Mouse (Mus musculus) natural killer cell, adult 2 months (primary cell): ENCODE measurements around the gene Vmn1r189.
"Not testable (repeated sequence)": the region's sequence is repeated elsewhere in the genome, so short reads cannot be mapped to it uniquely, and the experiment has no call there.

Experiments
- DNase-seq, 2 experiments: peaks; one replicate each; pipeline ENCODE4 v3.0.0; 2022; ENCODE audit warnings: low spot score in 2 of 2

Vmn1r189 gene

DNA sequence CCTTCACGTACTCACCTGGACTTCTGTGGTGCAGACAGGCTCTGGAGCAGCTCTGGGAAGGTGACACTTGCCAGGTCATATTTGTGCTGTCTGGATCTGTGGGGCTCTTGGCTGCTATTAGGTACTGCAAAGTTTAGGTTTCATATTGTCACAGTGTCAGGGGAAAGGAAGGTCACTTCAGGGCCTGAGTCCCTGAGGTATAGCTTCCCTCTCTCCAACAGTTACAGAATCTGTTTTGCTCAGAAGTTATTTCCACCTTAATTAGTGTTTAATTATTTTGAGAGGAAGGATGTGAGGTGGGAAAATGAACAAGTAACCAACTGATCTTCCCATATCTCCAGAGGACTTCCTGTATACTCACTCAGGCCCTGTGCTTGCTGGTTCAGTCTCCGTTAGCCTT is at the start of gene Vmn1r189:
Gene Vmn1r189, minus strand, starts transcription at position 101 of the 400 bp plus-strand sequence.
- not testable (repeated sequence) for DNase-seq

DNA sequence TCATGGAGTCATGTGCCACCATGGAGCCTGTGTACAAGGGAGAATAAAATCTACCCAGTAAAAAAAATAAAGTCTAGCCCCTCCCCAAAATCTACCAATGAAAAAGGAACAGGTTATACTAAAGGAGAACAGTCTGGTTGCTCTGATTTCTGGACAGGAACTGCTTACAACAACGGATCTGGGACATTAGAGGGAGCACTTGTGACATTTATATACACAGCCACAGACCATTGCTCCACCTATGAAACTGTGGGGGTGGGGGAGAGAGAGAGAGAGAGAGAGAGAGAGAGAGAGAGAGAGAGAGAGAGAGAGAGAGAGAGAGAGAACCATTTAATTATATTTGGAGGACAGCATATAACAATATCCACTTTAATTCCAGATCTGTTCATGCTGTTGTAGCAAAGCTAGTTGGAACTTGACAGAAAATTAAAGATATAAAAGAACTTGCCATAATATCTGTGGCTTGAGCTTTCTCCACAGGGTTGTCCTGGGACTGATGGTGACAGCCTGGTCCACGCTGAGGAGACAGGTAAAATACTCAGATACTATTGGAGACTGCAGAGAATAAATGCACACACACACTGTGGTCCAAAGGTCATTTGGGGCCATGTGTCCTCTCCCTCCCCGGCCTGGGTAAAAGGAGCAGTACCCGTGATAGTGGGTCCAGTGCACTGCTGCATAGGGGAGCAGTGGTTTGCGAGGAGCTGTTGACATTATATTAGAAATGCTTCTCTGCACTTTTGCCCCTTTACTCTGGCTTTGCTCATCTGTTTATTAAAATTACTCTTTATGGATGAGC is 31.1 kb upstream of the Vmn1r189 start:
- DNase-seq: not testable (repeated sequence)

DNA sequence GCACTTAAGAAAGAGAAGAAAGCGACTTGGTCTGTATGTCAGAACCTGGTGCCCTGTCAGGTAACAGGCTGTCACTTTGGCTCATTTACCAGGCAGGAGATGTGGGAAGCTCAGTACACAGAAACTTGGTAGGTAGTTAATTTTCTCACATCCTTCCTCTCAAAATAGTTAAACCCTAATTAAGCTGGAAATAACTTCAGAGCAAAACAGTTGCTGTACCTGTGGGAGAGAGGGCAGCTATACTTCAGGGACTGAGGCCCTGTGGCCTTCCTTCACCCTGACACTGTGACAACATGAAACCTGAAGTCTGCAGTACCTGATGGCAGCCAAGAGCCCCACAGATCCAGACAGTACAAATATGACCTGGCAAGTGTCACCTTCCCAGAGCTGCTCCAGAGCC is 21.5 kb downstream of the Vmn1r189 start, which contains the start of gene Vmn1r188:
Gene Vmn1r188, plus strand, starts transcription at position 301 of the 400 bp plus-strand sequence.
- not testable (repeated sequence) for DNase-seq

DNA sequence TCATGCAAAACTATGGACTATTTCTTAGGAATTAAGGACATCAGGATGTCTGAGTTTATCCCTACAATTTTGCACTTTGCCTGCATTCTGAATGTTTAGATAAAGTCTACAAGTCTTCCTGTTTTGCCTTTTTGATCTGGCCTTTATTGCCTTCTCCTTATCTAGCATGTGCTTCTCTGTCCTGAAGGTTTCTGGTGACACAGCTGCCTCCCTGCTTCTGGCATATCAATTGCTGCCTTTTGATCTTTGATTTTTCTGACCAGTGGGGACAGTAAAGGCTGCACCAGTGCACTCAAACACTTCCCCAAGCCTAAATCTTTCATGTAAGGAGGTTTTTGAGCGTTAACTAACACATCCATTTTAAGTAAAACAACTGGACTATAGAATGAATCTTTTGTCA is 42.2 kb downstream of the Vmn1r189 start:
- no peak for DNase-seq

DNA sequence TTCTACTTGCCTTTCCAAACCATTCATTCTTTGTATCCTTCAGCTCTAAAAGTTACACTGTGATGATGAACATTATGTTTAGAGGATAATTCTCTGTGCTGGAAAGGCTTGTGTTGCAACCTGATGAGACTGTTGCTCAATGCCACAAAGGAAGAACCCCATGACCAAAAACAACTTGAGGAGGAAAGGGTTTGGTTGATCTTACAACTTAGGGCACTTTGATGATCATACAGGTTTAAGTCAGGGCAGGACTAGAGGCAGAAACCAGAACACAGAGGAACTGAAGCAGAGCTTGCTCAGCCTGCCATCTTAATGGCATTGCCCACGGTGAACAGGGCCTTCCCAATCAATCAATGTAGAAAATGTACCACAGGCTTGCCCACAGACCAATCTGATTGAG is 44.2 kb downstream of the Vmn1r189 start:
- DNase-seq: no peak

DNA sequence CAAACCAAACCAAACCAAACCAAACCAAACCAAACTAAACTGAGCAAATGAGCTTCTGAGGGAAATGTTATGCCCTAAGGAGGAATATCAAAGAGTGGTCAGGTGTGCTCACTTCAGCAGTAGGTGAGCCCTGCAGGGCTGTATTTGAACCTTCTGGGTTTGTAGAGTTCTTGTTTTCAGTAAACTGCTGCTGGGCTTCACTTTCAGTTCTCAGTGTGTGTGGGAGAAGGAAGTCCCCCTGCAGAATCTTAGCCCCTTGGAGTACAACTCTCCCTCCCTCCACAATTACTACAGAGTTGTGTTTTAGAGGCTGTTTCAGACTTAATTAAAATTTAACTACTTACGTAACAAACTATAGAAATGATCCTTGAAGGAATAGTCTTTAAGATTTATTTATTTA is 51.9 kb downstream of the Vmn1r189 start:
- DNase-seq: no peak

DNA sequence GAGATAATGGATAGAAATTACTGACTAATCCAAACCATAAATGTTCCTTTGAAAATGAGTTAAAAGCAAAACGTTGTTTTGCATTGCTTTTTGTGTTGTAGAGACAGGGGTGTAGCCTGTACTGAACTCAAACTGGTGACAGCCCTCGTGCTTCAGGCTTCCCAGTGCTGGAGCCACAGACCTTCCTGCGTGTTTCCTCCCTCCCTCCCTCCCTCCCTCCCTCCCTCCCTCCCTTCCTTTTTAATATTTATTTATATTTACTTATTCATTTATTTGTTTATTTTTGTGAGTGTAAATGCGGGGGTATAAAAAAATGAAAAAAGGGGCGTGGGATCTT is 54.1 kb downstream of the Vmn1r189 start:
- no peak for DNase-seq

DNA sequence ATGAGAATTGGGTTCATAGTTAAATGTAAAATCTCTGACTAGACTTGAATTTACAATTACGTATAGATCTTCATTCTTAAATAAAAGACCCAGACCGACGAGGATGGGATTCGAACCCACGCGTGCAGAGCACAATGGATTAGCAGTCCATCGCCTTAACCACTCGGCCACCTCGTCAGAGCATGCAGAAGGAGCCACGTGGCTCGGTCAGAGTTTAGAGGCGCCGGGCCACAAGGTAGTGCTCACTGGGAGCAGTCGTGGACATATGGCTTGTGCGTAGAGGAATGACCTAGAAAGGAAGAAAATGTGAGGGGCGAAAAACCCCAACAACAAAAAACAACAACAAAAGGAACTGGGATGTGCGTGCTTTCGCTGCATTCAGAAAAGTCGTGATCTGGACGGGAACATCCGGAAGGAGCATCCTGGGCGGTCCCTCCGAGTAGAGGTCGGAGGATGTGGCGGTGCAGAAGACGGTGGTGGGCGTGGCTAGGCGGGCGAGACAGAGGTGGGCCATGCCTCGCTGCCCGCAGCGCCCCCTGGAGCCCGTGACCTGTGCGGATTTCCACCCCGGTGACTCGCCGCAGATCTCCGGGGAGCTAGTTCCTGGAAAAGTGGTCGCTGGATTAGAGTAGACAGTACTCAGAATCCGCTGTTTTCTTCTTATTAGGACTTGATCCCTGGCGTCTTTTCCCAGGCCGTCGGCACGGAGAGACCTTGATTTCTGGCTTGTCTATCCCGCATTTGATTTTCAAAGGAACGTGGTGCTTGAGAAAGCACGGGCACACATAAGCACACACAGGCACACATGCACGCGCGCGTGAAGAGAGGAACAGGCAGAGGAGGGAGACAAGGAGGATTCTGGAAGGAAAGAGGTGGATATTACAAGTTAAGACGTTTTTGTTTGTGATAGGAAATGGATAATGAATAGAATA is 54.8 kb downstream of the Vmn1r189 start:
- DNase-seq: peak; percentile 82 to 91
